ENCODE assay signal across 23 mouse cellular contexts in the genomic region with DNA sequence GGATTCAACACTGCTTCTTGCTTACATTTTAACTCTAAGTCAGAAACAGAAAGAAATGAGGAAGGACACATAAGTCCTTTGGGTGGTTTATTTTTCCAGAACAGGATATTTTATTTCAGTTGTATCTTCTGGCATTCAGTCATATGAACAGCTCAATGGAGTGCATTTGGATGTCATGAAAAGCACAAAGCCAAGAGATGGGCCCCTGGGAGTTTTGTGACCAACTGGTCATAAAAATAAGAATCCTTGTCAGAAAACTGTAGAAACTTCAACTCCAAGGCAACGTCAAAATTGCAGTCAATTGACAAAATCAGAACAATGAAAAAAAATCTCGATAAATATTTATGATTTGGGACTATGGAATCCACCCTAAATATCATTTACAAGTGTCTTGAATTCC.
A peak's percentile ranks its signal among the peaks of the same experiment; 100 is the strongest.
DNase-seq lines count a peak whose midpoint lies in the region; ATAC-seq and TF ChIP-seq lines count a peak whose summit lies in the region.
"Had no signal": no experiment of that assay in that cellular context is flagged by ENCODE, and none has a peak within 500 bp of the region (broad histone marks: within the 10 kb centered on the region; RNA-seq: fewer than 3 reads in every experiment).

No protein-coding gene starts in this region.

- TF ChIP-seq CTCF in heart, adult 2 months (IDR thresholded peaks at IDR 0.05) = no peak

- ATAC-seq in cerebellum, adult (ENCODE audit: insufficient number of reproducible peaks, low FRiP score, low TSS enrichment) = no peak
- ATAC-seq: forebrain, embryonic 16.5 days; intestine, postnatal 0 days had no signal

- no peaks in the 10 kb centered on the region for H3K36me3 ChIP-seq in heart, adult 2 months (ENCODE audit: control insufficient read depth, insufficient read depth, low read length)
- H3K36me3 ChIP-seq: limb, embryonic 13.5 days; lung, embryonic 15.5 days; midbrain, embryonic 10.5 days; neural tube, embryonic 13.5 days had no signal

- TF ChIP-seq POLR2A in heart, adult 2 months (IDR thresholded peaks at IDR 0.05; ENCODE audit: insufficient read depth, low read depth, low read length) = no peak

- peaks cover 1% of the 10 kb centered on the region; the same call in 1 of the 2 replicates for H3K4me1 ChIP-seq in heart, adult 2 months (ENCODE audit: control insufficient read depth, insufficient read depth, low read length)
- H3K4me1 ChIP-seq: lung, embryonic 15.5 days; midbrain, embryonic 10.5 days; neural tube, embryonic 13.5 days had no signal

- no peak overlapping the region for H3K4me3 ChIP-seq in heart, adult 2 months
- H3K4me3 ChIP-seq: erythroblast, embryonic 14.5 days; layer of hippocampus, adult 2 months; left cerebral cortex, adult 2 months; limb, embryonic 13.5 days; lung, embryonic 15.5 days; midbrain, embryonic 10.5 days; myocyte; neural tube, embryonic 13.5 days had no signal

- WGBS in heart, adult 2 months = 75% methylated on average over 2 of the region's 2 CpGs

- no peak overlapping the region for H3K9ac ChIP-seq in heart, adult 2 months (ENCODE audit: low read depth, low read length)
- H3K9ac ChIP-seq: hindbrain, embryonic 14.5 days; limb, embryonic 13.5 days; lung, embryonic 15.5 days; neural tube, embryonic 13.5 days had no signal

- no peaks in the 10 kb centered on the region for H3K27me3 ChIP-seq in heart, adult 2 months (ENCODE audit: control insufficient read depth, insufficient read depth, low read length)
- H3K27me3 ChIP-seq: limb, embryonic 13.5 days; lung, embryonic 15.5 days; neural tube, embryonic 13.5 days had no signal

- H3K79me2 ChIP-seq in heart, adult 2 months (replicated peaks; ENCODE audit: control insufficient read depth, insufficient read depth, low read length) = 0 out of 2 replicates have a peak, but pooled peaks cover 1% of the 10 kb centered on the region

- DNase-seq in cerebellum, adult 9-10 months = peak; percentile 22
- peak; percentile 46 for DNase-seq in heart, postnatal 4 days
- DNase-seq in heart, adult 2 months = no peak
- peak; percentile 22 for DNase-seq in gastrocnemius, adult 18-20 months (ENCODE audit: low spot score)
- DNase-seq in skeletal muscle tissue, adult 2 months (ENCODE audit: low read depth, low spot score) = peak; percentile 13
- no peak for DNase-seq in thymus, postnatal 0 days (ENCODE audit: low spot score)
- DNase-seq: adrenal gland, postnatal 25 days; cerebellum, adult 8-10 months; heart, postnatal 36 days; kidney, postnatal 25 days; right cerebral cortex, postnatal 4 days had no signal

- intact Hi-C loops in heart, adult 2 months (cut with DNase I) = no loop called here

- no peak overlapping the region for H3K27ac ChIP-seq in heart, adult 2 months
- H3K27ac ChIP-seq: hindbrain, embryonic 14.5 days; layer of hippocampus, adult 2 months; left cerebral cortex, adult 2 months; limb, embryonic 13.5 days; lung, embryonic 15.5 days; midbrain, embryonic 10.5 days; neural tube, embryonic 13.5 days had no signal

- no peak for TF ChIP-seq EP300 in heart, adult 2 months (IDR thresholded peaks at IDR 0.05; ENCODE audit: insufficient read depth, low read depth, low read length)

Comparison
In these comparisons a context has a peak if more than half of its experiments do, and no peak if none do; other contexts are left out.
1. DNase-seq: peak in cerebellum, adult 9-10 months (single experiment), heart, postnatal 4 days (single experiment), gastrocnemius, adult 18-20 months (single experiment) and skeletal muscle tissue, adult 2 months (single experiment); none in heart, adult 2 months (0 of 2) and thymus, postnatal 0 days (single experiment).